Mouse (Mus musculus): ENCODE data around the gene Dnah7b. TPM values are rescaled to one million over a fixed set of nuclear protein-coding genes. Genes with fewer than 3 reads are reported as not detected.
"Not testable (repeated sequence)": the region's sequence is repeated elsewhere in the genome, so short reads cannot be mapped to it uniquely, and the experiment has no call there.

Dnah7b gene
- 4.1 and 5.0 TPM in 2 replicates for polyA plus RNA-seq (2012; rRNA removed)

DNA sequence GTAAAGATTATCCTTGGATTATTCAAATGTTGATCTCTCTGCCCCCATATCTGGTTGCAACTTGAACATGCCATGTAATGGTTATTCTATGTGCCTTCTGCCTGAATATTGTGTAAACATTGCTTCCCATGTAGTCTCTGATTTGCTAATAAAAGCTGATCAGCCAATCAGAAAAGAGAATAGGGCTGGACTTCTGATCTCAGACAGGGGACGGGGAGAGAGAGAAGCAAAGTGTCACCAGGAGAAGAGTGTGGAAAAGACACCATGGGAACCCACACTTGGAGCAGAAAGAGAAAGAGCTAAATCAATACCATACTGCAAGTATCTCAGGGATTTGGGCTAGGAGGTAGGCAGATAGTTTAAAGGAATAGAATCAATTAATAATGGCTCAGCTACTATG lies at the start of gene Dnah7b:
Gene Dnah7b, plus strand, starts transcription at position 301 of the 400 bp plus-strand sequence.
- TF ChIP-seq CTCF (IDR thresholded peaks at IDR 0.05; ENCODE audit: extremely low read depth, insufficient read depth, low read length), result no peak
- TF ChIP-seq POLR2A (IDR thresholded peaks at IDR 0.05; ENCODE audit: extremely low read depth, insufficient read depth, low read length), result no peak
- Histone ChIP-seq H3K27ac (ENCODE audit: insufficient read depth, low read length) (no peak within 1 kb of the TSS), H3K4me1 (ENCODE audit: control insufficient read depth, insufficient read depth, low read length) (no peaks in the 10 kb centered on the region), H3K4me3 (ENCODE audit: insufficient read depth, low read length) (peak within 1 kb of the TSS; percentile 50)

DNA sequence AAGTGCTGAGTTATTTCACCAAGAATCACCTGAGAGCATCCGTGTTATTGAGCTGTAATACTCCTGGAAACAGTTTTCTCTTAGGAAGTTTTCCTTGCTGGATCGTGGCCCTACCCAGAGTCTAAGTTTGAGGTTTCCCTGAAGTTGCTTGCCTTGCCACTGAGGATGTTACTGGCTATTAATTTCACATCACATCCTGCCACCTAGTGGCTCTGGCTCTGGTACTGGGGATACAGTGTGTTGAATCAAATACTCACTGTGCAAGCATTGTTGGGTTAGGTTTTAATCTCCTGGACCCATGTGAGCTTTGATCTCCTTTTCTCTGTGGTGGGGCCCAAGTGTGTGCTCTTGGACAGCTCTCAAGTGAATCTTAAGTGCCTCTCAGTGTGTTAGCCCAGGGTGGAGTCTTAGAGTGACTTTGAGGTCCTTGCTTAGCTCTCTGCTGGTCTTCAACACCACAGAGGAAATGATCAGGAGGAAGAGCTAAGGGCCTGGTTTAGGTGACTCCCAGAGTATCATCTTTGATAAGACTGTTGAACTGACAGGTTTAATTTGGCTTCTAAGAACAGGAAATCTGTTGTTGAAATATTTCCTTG lies 47.6 kb upstream of the Dnah7b start:
- peak; percentile 66 for TF ChIP-seq CTCF (IDR thresholded peaks at IDR 0.05; ENCODE audit: extremely low read depth, insufficient read depth, low read length)
- TF ChIP-seq POLR2A (IDR thresholded peaks at IDR 0.05; ENCODE audit: extremely low read depth, insufficient read depth, low read length), result no peak
- Histone ChIP-seq H3K4me3 (ENCODE audit: insufficient read depth, low read length) (no peak overlapping the region), H3K4me1 (ENCODE audit: control insufficient read depth, insufficient read depth, low read length) (no peaks in the 10 kb centered on the region), H3K27ac (ENCODE audit: insufficient read depth, low read length) (no peak overlapping the region)

DNA sequence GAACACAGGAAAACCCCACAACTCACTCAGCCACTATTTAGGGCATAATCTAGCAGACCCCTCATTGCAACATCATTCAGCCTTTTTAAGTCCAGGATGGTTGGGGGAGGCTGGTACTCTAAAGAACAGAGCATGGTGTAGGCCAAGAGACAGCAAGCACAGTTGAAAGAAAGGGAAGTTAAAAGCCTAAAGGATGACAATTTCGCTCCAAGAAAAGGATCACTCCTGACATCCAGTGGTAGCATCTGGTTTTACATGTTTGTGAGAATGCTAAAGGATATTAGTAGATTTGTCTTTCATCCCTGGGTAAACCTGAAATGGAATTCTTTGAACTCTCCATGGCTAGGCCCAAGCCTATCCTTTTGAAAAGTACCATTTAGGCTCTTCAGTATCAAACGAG lies 43.9 kb upstream of the Dnah7b start:
- Histone ChIP-seq H3K4me3 (ENCODE audit: insufficient read depth, low read length) (no peak overlapping the region), H3K4me1 (ENCODE audit: control insufficient read depth, insufficient read depth, low read length) (no peaks in the 10 kb centered on the region), H3K27ac (ENCODE audit: insufficient read depth, low read length) (no peak overlapping the region)
- TF ChIP-seq CTCF (IDR thresholded peaks at IDR 0.05; ENCODE audit: extremely low read depth, insufficient read depth, low read length) (peak; percentile 31; the same call in 1 of the 2 replicates), POLR2A (IDR thresholded peaks at IDR 0.05; ENCODE audit: extremely low read depth, insufficient read depth, low read length) (no peak)

DNA sequence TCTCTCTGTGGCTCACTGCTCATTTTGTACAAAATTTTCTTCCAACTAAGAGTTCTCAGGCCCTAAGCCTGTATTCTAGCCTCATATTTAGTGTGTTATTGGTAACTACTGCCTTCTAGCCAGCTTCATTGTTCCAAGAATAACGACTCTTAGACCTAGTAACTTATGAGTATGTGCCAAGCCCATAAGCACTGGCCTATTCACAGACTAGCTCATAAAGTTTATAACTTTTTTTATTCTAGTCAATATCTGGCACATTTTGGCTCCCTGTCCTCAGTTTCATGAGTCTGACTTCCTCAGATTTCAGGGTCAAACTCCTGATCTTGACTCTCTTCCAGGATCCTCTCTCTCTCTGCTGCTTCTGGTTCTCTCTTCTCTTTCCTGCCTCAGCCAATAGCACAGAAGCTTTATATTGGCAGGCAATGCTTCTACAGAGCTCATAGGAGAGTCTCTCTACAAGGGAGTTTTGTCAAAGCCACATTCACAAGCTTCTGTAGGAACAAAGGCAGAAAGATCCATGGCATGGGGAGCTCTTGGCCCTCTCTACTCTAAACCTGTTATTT lies 34.0 kb upstream of the Dnah7b start:
- TF ChIP-seq POLR2A (IDR thresholded peaks at IDR 0.05; ENCODE audit: extremely low read depth, insufficient read depth, low read length), result no peak
- TF ChIP-seq CTCF (IDR thresholded peaks at IDR 0.05; ENCODE audit: extremely low read depth, insufficient read depth, low read length), result no peak
- H3K4me1 ChIP-seq (ENCODE audit: control insufficient read depth, insufficient read depth, low read length), result no peaks in the 10 kb centered on the region
- no peak overlapping the region for H3K4me3 ChIP-seq (ENCODE audit: insufficient read depth, low read length)
- H3K27ac ChIP-seq (ENCODE audit: insufficient read depth, low read length), result no peak overlapping the region

DNA sequence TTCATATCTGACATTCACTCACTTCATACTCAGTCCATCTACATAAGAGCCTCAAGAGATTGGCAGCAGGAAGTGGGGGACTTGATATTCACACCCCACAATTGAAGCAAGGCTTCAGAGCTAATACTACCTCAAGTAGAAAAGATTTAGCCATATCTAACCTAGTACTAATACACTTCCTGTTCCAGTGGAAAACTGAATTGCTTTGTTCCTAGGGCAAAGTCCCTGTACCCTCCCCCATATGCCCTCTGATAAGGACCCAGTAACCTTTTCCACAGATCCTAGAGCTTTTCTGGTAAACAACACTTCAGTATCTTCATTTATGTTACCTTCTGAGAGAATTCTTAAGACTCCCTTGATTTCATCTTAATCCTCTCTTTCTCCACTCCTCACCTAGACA lies 17.9 kb upstream of the Dnah7b start:
- Histone ChIP-seq H3K4me3 (ENCODE audit: insufficient read depth, low read length) (no peak overlapping the region), H3K4me1 (ENCODE audit: control insufficient read depth, insufficient read depth, low read length) (no peaks in the 10 kb centered on the region), H3K27ac (ENCODE audit: insufficient read depth, low read length) (no peak overlapping the region)
- TF ChIP-seq POLR2A (IDR thresholded peaks at IDR 0.05; ENCODE audit: extremely low read depth, insufficient read depth, low read length) (no peak), CTCF (IDR thresholded peaks at IDR 0.05; ENCODE audit: extremely low read depth, insufficient read depth, low read length) (no peak)

DNA sequence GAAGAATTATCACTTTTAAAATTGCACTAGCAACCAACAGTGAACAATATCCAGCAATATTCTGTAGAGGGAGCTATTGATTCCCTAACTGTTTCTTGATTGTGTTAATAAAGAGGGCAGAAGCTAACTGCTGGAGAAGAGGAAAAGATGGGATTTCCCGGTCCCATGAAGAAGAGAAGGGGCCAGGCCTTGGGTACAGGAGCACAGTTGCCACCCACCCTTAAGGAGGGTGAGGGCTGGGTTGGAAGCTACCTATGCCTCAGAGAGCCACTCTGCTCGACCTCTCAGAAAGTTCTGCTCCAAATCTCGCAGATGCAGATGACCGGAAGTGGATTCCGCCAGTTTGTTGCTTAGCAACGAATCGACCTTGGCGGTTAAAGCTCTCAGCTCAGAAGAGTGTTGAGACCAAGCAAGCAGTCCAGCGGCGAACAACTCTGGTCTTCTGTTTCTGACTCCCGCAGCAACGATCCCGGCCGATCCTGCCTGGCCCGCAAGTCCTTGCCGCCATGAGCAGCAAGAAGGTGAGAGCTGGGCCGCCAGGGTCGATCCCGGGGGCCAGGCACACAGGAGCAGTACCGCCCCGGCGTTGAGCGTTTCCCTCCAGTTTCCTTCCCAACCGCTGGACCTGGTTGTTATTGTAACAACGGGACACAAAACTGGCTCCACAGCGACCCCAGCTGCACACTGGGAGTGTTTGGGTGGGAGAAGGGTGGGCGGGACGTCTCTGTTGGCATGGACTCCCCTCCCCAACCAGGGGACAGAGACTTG lies 553 bp downstream of the Dnah7b start:
- Histone ChIP-seq H3K27ac (ENCODE audit: insufficient read depth, low read length) (no peak overlapping the region), H3K4me3 (ENCODE audit: insufficient read depth, low read length) (peak overlapping the region; percentile 50), H3K4me1 (ENCODE audit: control insufficient read depth, insufficient read depth, low read length) (no peaks in the 10 kb centered on the region)
- TF ChIP-seq CTCF (IDR thresholded peaks at IDR 0.05; ENCODE audit: extremely low read depth, insufficient read depth, low read length) (no peak), POLR2A (IDR thresholded peaks at IDR 0.05; ENCODE audit: extremely low read depth, insufficient read depth, low read length) (no peak)

DNA sequence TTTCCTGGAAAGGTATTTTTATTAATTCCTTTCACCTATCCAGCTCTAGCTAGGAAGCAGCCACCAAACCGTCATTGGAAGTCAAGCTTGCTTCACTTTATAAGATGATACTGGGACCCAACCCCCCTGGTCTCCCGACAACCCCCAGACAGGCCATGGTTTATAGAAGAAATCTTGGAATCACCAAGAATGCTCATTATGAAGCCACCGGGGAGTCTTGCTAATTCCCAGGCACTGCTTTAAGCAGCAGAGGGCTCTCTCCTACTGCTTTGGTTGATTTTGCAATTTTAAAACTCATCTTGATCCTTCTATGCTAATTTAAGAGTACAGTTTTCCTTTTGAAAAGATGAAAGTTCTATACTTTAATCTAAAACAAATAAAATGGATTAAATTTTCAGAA lies 2.7 kb downstream of the Dnah7b start:
- not testable (repeated sequence) for H3K27ac ChIP-seq (ENCODE audit: insufficient read depth, low read length); H3K4me3 ChIP-seq (ENCODE audit: insufficient read depth, low read length); H3K4me1 ChIP-seq (ENCODE audit: control insufficient read depth, insufficient read depth, low read length)

DNA sequence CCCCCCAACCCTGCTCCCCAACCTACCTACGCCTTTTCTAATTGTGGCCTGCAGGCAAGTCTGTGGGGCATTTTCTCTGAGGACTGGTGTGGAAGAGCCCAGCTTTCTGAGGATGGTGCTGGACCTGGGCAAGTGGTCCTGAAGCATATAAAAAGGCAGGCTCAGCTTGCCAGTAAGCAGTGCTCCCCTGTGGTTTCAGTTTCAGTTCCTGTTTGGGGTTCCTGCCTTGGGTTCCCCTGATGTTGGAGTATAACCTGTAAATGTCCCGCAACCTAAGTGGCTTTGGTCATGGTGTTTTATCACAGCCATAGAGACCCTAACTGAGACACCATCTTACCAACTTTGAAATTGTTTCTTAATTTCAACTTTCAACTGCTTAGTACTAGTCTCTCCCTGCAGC lies 11.8 kb downstream of the Dnah7b start:
- H3K4me3 ChIP-seq (ENCODE audit: insufficient read depth, low read length), result no peak overlapping the region
- no peak overlapping the region for H3K27ac ChIP-seq (ENCODE audit: insufficient read depth, low read length)
- H3K4me1 ChIP-seq (ENCODE audit: control insufficient read depth, insufficient read depth, low read length), result no peaks in the 10 kb centered on the region
- TF ChIP-seq POLR2A (IDR thresholded peaks at IDR 0.05; ENCODE audit: extremely low read depth, insufficient read depth, low read length) (no peak), CTCF (IDR thresholded peaks at IDR 0.05; ENCODE audit: extremely low read depth, insufficient read depth, low read length) (no peak)

DNA sequence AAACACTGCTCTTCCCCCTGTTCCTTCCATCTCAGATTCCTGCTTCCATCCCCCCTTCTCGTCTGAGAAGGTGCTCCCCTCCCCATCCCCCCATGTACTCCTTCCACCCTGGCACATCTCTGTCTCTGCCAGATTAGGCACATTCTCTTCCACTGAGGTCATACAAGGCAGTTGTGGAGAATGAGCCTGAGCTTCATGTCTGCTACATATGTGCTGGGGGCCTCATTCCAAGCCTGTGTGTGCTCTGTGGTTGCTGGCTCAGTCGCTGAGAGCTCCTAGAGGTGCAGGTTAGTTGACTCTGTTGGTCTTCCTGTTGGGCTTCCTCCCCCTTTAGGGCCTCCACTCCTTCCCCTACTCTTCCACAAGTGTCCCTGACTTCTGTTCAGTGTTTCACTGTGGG lies 34.4 kb downstream of the Dnah7b start:
- Histone ChIP-seq H3K27ac (ENCODE audit: insufficient read depth, low read length) (no peak overlapping the region), H3K4me3 (ENCODE audit: insufficient read depth, low read length) (no peak overlapping the region), H3K4me1 (ENCODE audit: control insufficient read depth, insufficient read depth, low read length) (no peaks in the 10 kb centered on the region)
- no peak for TF ChIP-seq POLR2A (IDR thresholded peaks at IDR 0.05; ENCODE audit: extremely low read depth, insufficient read depth, low read length)
- no peak for TF ChIP-seq CTCF (IDR thresholded peaks at IDR 0.05; ENCODE audit: extremely low read depth, insufficient read depth, low read length)

DNA sequence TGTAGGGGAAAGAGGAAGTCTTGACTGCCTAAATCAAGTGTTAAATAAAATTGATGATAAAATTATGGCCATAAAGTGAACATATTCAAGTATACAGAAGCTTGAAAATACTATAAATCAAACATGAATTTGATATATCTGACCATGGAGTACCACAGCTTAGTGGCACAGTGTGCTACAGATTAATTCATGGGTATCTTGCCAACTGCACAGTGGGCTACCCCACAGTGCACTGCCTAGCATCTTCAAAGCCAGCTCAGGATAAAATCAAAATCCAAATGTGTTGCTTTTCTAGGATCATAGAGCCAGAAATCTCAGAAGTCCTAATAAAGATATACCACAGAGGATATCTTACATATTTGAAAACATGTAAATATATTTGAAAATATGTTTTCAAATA lies 46.5 kb downstream of the Dnah7b start:
- H3K27ac ChIP-seq (ENCODE audit: insufficient read depth, low read length); H3K4me3 ChIP-seq (ENCODE audit: insufficient read depth, low read length); H3K4me1 ChIP-seq (ENCODE audit: control insufficient read depth, insufficient read depth, low read length): not testable (repeated sequence)

DNA sequence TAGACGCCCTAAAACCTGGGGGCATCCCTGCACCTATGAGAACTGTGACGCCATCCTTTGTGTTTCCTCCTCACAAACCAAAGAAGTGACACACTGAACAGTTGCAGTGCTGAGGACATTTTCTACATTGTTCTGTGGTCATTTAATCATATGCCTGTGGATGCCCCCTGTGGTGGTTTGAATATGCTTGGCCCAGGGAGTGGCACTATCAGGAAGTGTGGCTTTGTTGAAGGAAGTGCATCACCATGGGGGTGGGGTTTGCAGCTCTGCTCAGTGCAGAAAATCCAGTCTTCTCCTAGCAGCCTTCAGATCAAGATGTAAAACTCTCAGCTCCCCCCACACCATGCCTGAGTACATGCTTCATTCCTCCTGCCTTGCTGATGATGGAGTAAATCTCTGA lies 51.1 kb downstream of the Dnah7b start:
- H3K27ac ChIP-seq (ENCODE audit: insufficient read depth, low read length), result not testable (repeated sequence)

More for the DNA sequence above, 51.1 kb downstream of the Dnah7b start:
- H3K4me1 ChIP-seq (ENCODE audit: control insufficient read depth, insufficient read depth, low read length); H3K4me3 ChIP-seq (ENCODE audit: insufficient read depth, low read length): not testable (repeated sequence)

Measured in cortical plate, adult 2 months (tissue).